Mouse (Mus musculus): Measurements from ENCODE around the gene Fam155a. TPM values are rescaled to one million over a fixed set of nuclear protein-coding genes. Genes with fewer than 3 reads are reported as not detected.

Gene Fam155a
- polyA plus RNA-seq, 2 experiments = 1.1 to 2.1 TPM

DNA sequence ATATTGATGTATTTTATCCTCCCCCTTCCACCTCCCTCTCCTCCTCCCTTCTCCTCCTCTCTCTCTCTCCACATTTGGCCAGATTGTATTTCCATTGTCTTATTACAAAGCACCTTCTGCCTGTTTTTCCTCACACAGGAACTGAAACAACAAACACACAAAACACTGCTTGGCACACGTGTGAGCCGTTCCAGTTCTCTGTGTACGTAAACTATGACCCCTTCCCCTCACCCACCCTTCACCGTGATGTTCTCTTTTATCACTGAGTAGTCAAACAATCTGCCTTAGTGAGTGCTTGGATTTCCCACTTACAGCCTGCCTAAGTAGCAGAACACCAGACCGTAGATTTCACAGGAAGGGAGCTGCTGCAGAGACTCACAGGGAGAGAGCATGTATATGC, 530.0 kb downstream of the Fam155a start:
- Histone ChIP-seq H3K27ac (replicated peaks; ENCODE audit: low read depth, low read length) (no peak overlapping the region), H3K4me3 (replicated peaks; ENCODE audit: low read length) (no peak overlapping the region), H3K4me2 (replicated peaks; ENCODE audit: low read depth, low read length, severe bottlenecking) (no peak overlapping the region), H3K9me3 (ENCODE audit: control insufficient read depth, low read length) (no peaks in the 10 kb centered on the region), H3K27me3 (ENCODE audit: control insufficient read depth, insufficient read depth, low read length) (no peaks in the 10 kb centered on the region), H3K4me1 (ENCODE audit: control insufficient read depth, insufficient read depth, low read length) (0 out of 2 replicates have a peak, but pooled peaks cover 2% of the 10 kb centered on the region), H3K36me3 (ENCODE audit: control insufficient read depth, insufficient read depth, low read length) (no peaks in the 10 kb centered on the region), H3K9ac (ENCODE audit: low read depth, low read length, severe bottlenecking) (no peak overlapping the region)
- TF ChIP-seq POLR2A (IDR thresholded peaks at IDR 0.05; ENCODE audit: borderline replicate concordance, extremely low read depth, insufficient read depth, insufficient read length) = no peak
- no peak for DNase-seq (ENCODE audit: low spot score)
- ATAC-seq (ENCODE audit: low FRiP score, low read depth) = no peak
- WGBS = 35% methylated on average over 5 of the region's 5 CpGs

DNA sequence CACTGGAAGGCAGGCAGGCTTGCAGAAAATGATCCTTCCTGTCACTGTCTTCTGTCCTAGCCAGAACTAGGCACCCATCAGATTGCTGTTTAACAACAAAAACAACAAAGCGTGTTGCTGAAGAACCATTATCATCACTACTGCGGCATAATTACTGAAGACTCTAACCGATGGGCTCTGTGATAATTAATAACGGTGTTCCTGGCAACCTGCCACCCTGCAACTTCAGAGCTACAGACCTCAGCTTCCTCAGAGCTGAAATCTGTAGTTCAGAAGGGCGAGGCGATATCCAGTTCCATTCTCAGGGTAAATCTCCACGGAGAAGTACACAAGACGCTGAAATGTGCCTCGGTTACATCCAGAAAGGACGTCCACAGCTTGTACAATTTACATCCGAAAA, 531.2 kb downstream of the Fam155a start:
- no peak overlapping the region for H3K4me3 ChIP-seq (replicated peaks; ENCODE audit: low read length)
- no peaks in the 10 kb centered on the region for H3K27me3 ChIP-seq (ENCODE audit: control insufficient read depth, insufficient read depth, low read length)
- H3K9ac ChIP-seq (ENCODE audit: low read depth, low read length, severe bottlenecking) = no peak overlapping the region
- DNase-seq (ENCODE audit: low spot score) (no peak), ATAC-seq (ENCODE audit: low FRiP score, low read depth) (no peak)
- H3K9me3 ChIP-seq (ENCODE audit: control insufficient read depth, low read length) = no peaks in the 10 kb centered on the region
- 65% methylated on average over 11 of the region's 11 CpGs for WGBS
- no peaks in the 10 kb centered on the region for H3K36me3 ChIP-seq (ENCODE audit: control insufficient read depth, insufficient read depth, low read length)
- H3K27ac ChIP-seq (replicated peaks; ENCODE audit: low read depth, low read length) = no peak overlapping the region
- H3K4me2 ChIP-seq (replicated peaks; ENCODE audit: low read depth, low read length, severe bottlenecking) = no peak overlapping the region
- no peak for TF ChIP-seq POLR2A (IDR thresholded peaks at IDR 0.05; ENCODE audit: borderline replicate concordance, extremely low read depth, insufficient read depth, insufficient read length)
- H3K4me1 ChIP-seq (ENCODE audit: control insufficient read depth, insufficient read depth, low read length) = no peaks in the 10 kb centered on the region

DNA sequence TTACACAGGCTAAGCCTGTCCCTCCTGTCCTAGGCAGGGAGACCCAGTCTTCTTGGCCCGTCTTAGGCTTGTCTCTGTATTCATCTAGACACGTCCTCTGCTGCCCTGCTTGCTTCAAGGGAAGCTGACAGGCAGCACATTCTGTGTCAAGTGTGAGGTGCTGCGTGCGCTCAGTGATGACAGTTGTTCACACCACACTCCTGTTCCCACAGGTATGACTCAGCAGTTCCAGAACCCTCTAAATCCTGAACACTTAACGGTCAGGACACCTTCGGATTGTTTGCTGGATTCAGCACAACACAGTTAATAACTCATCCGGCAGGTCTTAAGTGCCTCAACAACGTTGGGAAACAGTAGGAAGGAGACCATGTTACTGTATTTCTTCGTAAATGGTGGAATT, 532.0 kb downstream of the Fam155a start:
- no peak overlapping the region for H3K4me3 ChIP-seq (replicated peaks; ENCODE audit: low read length)
- 66% methylated on average over 9 of the region's 9 CpGs for WGBS
- no peak overlapping the region for H3K27ac ChIP-seq (replicated peaks; ENCODE audit: low read depth, low read length)
- H3K4me2 ChIP-seq (replicated peaks; ENCODE audit: low read depth, low read length, severe bottlenecking) = no peak overlapping the region
- H3K9me3 ChIP-seq (ENCODE audit: control insufficient read depth, low read length) = no peaks in the 10 kb centered on the region
- no peaks in the 10 kb centered on the region for H3K27me3 ChIP-seq (ENCODE audit: control insufficient read depth, insufficient read depth, low read length)
- DNase-seq (ENCODE audit: low spot score) = no peak
- H3K36me3 ChIP-seq (ENCODE audit: control insufficient read depth, insufficient read depth, low read length) = no peaks in the 10 kb centered on the region
- no peak overlapping the region for H3K9ac ChIP-seq (ENCODE audit: low read depth, low read length, severe bottlenecking)
- no peak for TF ChIP-seq POLR2A (IDR thresholded peaks at IDR 0.05; ENCODE audit: borderline replicate concordance, extremely low read depth, insufficient read depth, insufficient read length)
- ATAC-seq (ENCODE audit: low FRiP score, low read depth) = no peak
- no peaks in the 10 kb centered on the region for H3K4me1 ChIP-seq (ENCODE audit: control insufficient read depth, insufficient read depth, low read length)

DNA sequence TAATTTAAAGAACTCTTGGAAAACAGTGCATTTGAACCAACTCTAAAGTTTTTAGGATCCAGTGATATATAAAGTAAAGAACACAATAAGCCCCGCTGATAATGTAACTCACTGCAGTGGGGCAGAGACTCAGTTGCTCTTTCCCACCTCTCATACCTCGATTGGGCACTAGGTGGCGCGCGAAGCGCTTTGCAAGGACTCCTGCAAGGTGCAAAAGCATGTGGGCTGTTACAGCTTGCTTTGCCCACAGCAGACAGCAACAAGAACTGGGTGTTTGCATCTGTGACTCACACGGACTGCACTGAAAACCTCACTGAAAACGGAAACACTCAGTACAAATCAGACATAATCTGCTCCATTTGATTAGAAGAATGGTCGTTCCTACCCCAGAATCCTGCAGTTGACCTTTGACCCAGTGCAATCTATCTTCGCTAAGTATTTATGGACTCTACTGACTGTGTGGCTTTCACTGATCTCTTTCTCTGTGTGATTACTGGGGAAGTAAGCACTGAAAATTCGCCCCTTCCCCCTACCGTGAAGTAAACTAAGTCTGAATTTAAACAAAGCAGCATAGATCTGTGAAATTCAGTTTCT, 537.5 kb downstream of the Fam155a start:
- Histone ChIP-seq H3K9ac (ENCODE audit: low read depth, low read length, severe bottlenecking) (no peak overlapping the region), H3K36me3 (ENCODE audit: control insufficient read depth, insufficient read depth, low read length) (no peaks in the 10 kb centered on the region), H3K9me3 (ENCODE audit: control insufficient read depth, low read length) (no peaks in the 10 kb centered on the region), H3K27me3 (ENCODE audit: control insufficient read depth, insufficient read depth, low read length) (no peaks in the 10 kb centered on the region), H3K4me3 (replicated peaks; ENCODE audit: low read length) (no peak overlapping the region), H3K4me1 (ENCODE audit: control insufficient read depth, insufficient read depth, low read length) (no peaks in the 10 kb centered on the region), H3K27ac (replicated peaks; ENCODE audit: low read depth, low read length) (no peak overlapping the region), H3K4me2 (replicated peaks; ENCODE audit: low read depth, low read length, severe bottlenecking) (no peak overlapping the region)
- 5% methylated on average over 12 of the region's 12 CpGs for WGBS
- ATAC-seq (ENCODE audit: low FRiP score, low read depth) (peak; percentile 83), DNase-seq (ENCODE audit: low spot score) (peak; percentile 85)
- 0 out of 2 replicates have a peak, but pooled peaks have one; percentile 18 for TF ChIP-seq POLR2A (IDR thresholded peaks at IDR 0.05; ENCODE audit: borderline replicate concordance, extremely low read depth, insufficient read depth, insufficient read length)

DNA sequence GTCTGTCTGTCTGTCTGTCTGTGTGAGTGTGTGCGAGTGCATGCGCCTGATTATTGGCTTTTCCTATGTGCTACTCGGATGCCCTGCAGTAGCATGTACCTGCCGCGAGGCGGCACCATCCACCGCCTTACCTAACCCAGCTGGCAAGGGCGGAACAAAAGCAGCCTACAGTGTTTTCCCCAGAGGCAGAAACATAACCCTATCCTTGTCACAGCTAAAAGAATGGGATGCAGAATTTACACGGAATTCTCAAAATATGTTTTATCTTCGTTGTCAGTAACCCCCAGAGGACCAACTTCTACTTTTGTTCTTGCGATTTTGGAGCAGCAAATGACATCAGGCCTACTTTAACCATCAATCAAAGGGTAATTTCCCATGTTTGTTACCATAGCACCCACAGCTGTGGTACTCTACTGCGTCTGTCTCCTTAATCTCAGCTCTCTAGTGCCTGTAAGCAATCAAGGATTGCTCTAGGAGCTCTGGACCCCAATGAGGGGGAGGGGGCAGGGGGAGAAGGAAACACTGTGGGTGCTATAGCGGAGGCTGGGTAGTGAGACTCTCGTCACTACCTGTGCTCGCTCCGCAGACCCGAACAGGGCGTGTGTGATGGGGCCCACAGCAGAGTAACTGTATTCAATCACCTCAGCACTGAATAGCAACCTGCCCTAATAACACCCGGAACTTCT, 543.0 kb downstream of the Fam155a start:
- no peak overlapping the region for H3K27ac ChIP-seq (replicated peaks; ENCODE audit: low read depth, low read length)
- no peaks in the 10 kb centered on the region for H3K36me3 ChIP-seq (ENCODE audit: control insufficient read depth, insufficient read depth, low read length)
- peak; percentile 53 for DNase-seq (ENCODE audit: low spot score)
- peak; percentile 67; the same call in 1 of the 2 replicates for ATAC-seq (ENCODE audit: low FRiP score, low read depth)
- no peak overlapping the region for H3K4me3 ChIP-seq (replicated peaks; ENCODE audit: low read length)
- no peaks in the 10 kb centered on the region for H3K4me1 ChIP-seq (ENCODE audit: control insufficient read depth, insufficient read depth, low read length)
- no peaks in the 10 kb centered on the region for H3K9me3 ChIP-seq (ENCODE audit: control insufficient read depth, low read length)
- 34% methylated on average over 19 of the region's 19 CpGs for WGBS
- no peak overlapping the region for H3K4me2 ChIP-seq (replicated peaks; ENCODE audit: low read depth, low read length, severe bottlenecking)
- no peak for TF ChIP-seq POLR2A (IDR thresholded peaks at IDR 0.05; ENCODE audit: borderline replicate concordance, extremely low read depth, insufficient read depth, insufficient read length)
- H3K9ac ChIP-seq (ENCODE audit: low read depth, low read length, severe bottlenecking) = no peak overlapping the region
- no peaks in the 10 kb centered on the region for H3K27me3 ChIP-seq (ENCODE audit: control insufficient read depth, insufficient read depth, low read length)
